Mouse (Mus musculus): Measurements from ENCODE around the gene Garnl3. TPM values are rescaled to one million over a fixed set of nuclear protein-coding genes. Genes with fewer than 3 reads are reported as not detected.

Gene Garnl3
- polyA plus RNA-seq, 1 experiment from 2014 or later = 10.9 TPM

GRCm38 (mm10) chr2:33170777-33171565 lies 39.5 kb upstream of the Garnl3 start:
- ATAC-seq (ENCODE audit: low FRiP score, low TSS enrichment) = no peak
- 66% methylated on average over 10 of the region's 10 CpGs for WGBS
- H3K4me1 ChIP-seq (ENCODE audit: insufficient read depth, low read length) = peaks cover 24% of the 10 kb centered on the region
- H3K27ac ChIP-seq (ENCODE audit: low read length) = no peak overlapping the region
- no peak overlapping the region for H3K4me3 ChIP-seq (ENCODE audit: low read length)
- H3K36me3 ChIP-seq (ENCODE audit: insufficient read depth, low read length) = no peaks in the 10 kb centered on the region
- H3K9ac ChIP-seq (replicated peaks; ENCODE audit: low read length) = no peak overlapping the region
- H3K27me3 ChIP-seq (ENCODE audit: insufficient read depth, low read length) = no peaks in the 10 kb centered on the region
- no peaks in the 10 kb centered on the region for H3K9me3 ChIP-seq (ENCODE audit: low read length)
- no peak overlapping the region for H3K4me2 ChIP-seq (replicated peaks; ENCODE audit: low read depth, low read length)

- H3K9me3 ChIP-seq (ENCODE audit: low read length) = no peaks in the 10 kb centered on the region
- H3K27me3 ChIP-seq (ENCODE audit: insufficient read depth, low read length) = no peaks in the 10 kb centered on the region
- H3K9ac ChIP-seq (replicated peaks; ENCODE audit: low read length) = no peak overlapping the region; the same call in 1 of the 2 replicates
- H3K4me3 ChIP-seq (ENCODE audit: low read length) = no peak overlapping the region
- no peak overlapping the region for H3K27ac ChIP-seq (ENCODE audit: low read length)
- no peak for ATAC-seq (ENCODE audit: low FRiP score, low TSS enrichment)
- no peaks in the 10 kb centered on the region for H3K36me3 ChIP-seq (ENCODE audit: insufficient read depth, low read length)
- H3K4me2 ChIP-seq (replicated peaks; ENCODE audit: low read depth, low read length) = no peak overlapping the region
- 49% methylated on average over 6 of the region's 6 CpGs for WGBS
- H3K4me1 ChIP-seq (ENCODE audit: insufficient read depth, low read length) = peaks cover 38% of the 10 kb centered on the region
Observed at GRCm38 (mm10) chr2:33169445-33169844, 38.0 kb upstream of the Garnl3 start.

GRCm38 (mm10) chr2:33167060-33167459 lies 35.6 kb upstream of the Garnl3 start:
- no peaks in the 10 kb centered on the region for H3K36me3 ChIP-seq (ENCODE audit: insufficient read depth, low read length)
- no peak for ATAC-seq (ENCODE audit: low FRiP score, low TSS enrichment)
- no peak overlapping the region for H3K4me2 ChIP-seq (replicated peaks; ENCODE audit: low read depth, low read length)
- no peaks in the 10 kb centered on the region for H3K9me3 ChIP-seq (ENCODE audit: low read length)
- H3K4me3 ChIP-seq (ENCODE audit: low read length) = no peak overlapping the region
- H3K4me1 ChIP-seq (ENCODE audit: insufficient read depth, low read length) = peaks cover 38% of the 10 kb centered on the region
- 78% methylated on average over 3 of the region's 3 CpGs for WGBS
- no peaks in the 10 kb centered on the region for H3K27me3 ChIP-seq (ENCODE audit: insufficient read depth, low read length)
- no peak overlapping the region for H3K9ac ChIP-seq (replicated peaks; ENCODE audit: low read length)
- no peak overlapping the region for H3K27ac ChIP-seq (ENCODE audit: low read length)

- Histone ChIP-seq H3K9ac (replicated peaks; ENCODE audit: low read length) (peak overlapping the region; percentile 9; the same call in 1 of the 2 replicates), H3K4me2 (replicated peaks; ENCODE audit: low read depth, low read length) (no peak overlapping the region)
- 23% methylated on average over 7 of the region's 7 CpGs for WGBS
Observed at GRCm38 (mm10) chr2:33165710-33166374, 34.4 kb upstream of the Garnl3 start.

GRCm38 (mm10) chr2:33165229-33165628 lies 33.8 kb upstream of the Garnl3 start:
- ATAC-seq (ENCODE audit: low FRiP score, low TSS enrichment) = peak; percentile 44; the same call in 1 of the 2 replicates
- Histone ChIP-seq H3K4me2 (replicated peaks; ENCODE audit: low read depth, low read length) (no peak overlapping the region), H3K4me1 (ENCODE audit: insufficient read depth, low read length) (peaks cover 34% of the 10 kb centered on the region), H3K36me3 (ENCODE audit: insufficient read depth, low read length) (no peaks in the 10 kb centered on the region), H3K27ac (ENCODE audit: low read length) (peak overlapping the region; percentile 95), H3K9ac (replicated peaks; ENCODE audit: low read length) (peak overlapping the region; percentile 9; the same call in 1 of the 2 replicates), H3K4me3 (ENCODE audit: low read length) (no peak overlapping the region), H3K9me3 (ENCODE audit: low read length) (no peaks in the 10 kb centered on the region), H3K27me3 (ENCODE audit: insufficient read depth, low read length) (no peaks in the 10 kb centered on the region)
- 45% methylated on average over 4 of the region's 4 CpGs for WGBS

More at GRCm38 (mm10) chr2:33165710-33166374, 34.4 kb upstream of the Garnl3 start:
- no peaks in the 10 kb centered on the region for H3K36me3 ChIP-seq (ENCODE audit: insufficient read depth, low read length)
- H3K27ac ChIP-seq (ENCODE audit: low read length) = peak overlapping the region; percentile 95
- no peaks in the 10 kb centered on the region for H3K9me3 ChIP-seq (ENCODE audit: low read length)
- no peak overlapping the region for H3K4me3 ChIP-seq (ENCODE audit: low read length)
- ATAC-seq (ENCODE audit: low FRiP score, low TSS enrichment) = peak; percentile 83
- H3K27me3 ChIP-seq (ENCODE audit: insufficient read depth, low read length) = no peaks in the 10 kb centered on the region
- peaks cover 34% of the 10 kb centered on the region for H3K4me1 ChIP-seq (ENCODE audit: insufficient read depth, low read length)

GRCm38 (mm10) chr2:33164646-33165045 lies 33.2 kb upstream of the Garnl3 start:
- no peak overlapping the region for H3K9ac ChIP-seq (replicated peaks; ENCODE audit: low read length)

GRCm38 (mm10) chr2:33162126-33162525 lies 30.7 kb upstream of the Garnl3 start:
- no peaks in the 10 kb centered on the region for H3K9me3 ChIP-seq (ENCODE audit: low read length)
- H3K4me2 ChIP-seq (replicated peaks; ENCODE audit: low read depth, low read length) = no peak overlapping the region
- WGBS = 88% methylated on average over 2 of the region's 2 CpGs
- peaks cover 28% of the 10 kb centered on the region for H3K4me1 ChIP-seq (ENCODE audit: insufficient read depth, low read length)
- H3K9ac ChIP-seq (replicated peaks; ENCODE audit: low read length) = no peak overlapping the region
- no peak for ATAC-seq (ENCODE audit: low FRiP score, low TSS enrichment)
- no peaks in the 10 kb centered on the region for H3K27me3 ChIP-seq (ENCODE audit: insufficient read depth, low read length)
- no peak overlapping the region for H3K27ac ChIP-seq (ENCODE audit: low read length)
- H3K4me3 ChIP-seq (ENCODE audit: low read length) = no peak overlapping the region
- no peaks in the 10 kb centered on the region for H3K36me3 ChIP-seq (ENCODE audit: insufficient read depth, low read length)

More at GRCm38 (mm10) chr2:33164646-33165045, 33.2 kb upstream of the Garnl3 start:
- peaks cover 37% of the 10 kb centered on the region for H3K4me1 ChIP-seq (ENCODE audit: insufficient read depth, low read length)
- H3K9me3 ChIP-seq (ENCODE audit: low read length) = no peaks in the 10 kb centered on the region
- H3K27ac ChIP-seq (ENCODE audit: low read length) = peak overlapping the region; percentile 95; the same call in 1 of the 2 replicates
- no peak overlapping the region for H3K4me2 ChIP-seq (replicated peaks; ENCODE audit: low read depth, low read length)
- WGBS = 49% methylated on average over 3 of the region's 3 CpGs
- no peaks in the 10 kb centered on the region for H3K36me3 ChIP-seq (ENCODE audit: insufficient read depth, low read length)
- no peaks in the 10 kb centered on the region for H3K27me3 ChIP-seq (ENCODE audit: insufficient read depth, low read length)
- no peak overlapping the region for H3K4me3 ChIP-seq (ENCODE audit: low read length)
- no peak for ATAC-seq (ENCODE audit: low FRiP score, low TSS enrichment)

GRCm38 (mm10) chr2:33160326-33160973 lies 29.0 kb upstream of the Garnl3 start:
- Histone ChIP-seq H3K9me3 (ENCODE audit: low read length) (no peaks in the 10 kb centered on the region), H3K9ac (replicated peaks; ENCODE audit: low read length) (no peak overlapping the region), H3K4me2 (replicated peaks; ENCODE audit: low read depth, low read length) (no peak overlapping the region), H3K27ac (ENCODE audit: low read length) (peak overlapping the region; percentile 9; the same call in 1 of the 2 replicates), H3K4me3 (ENCODE audit: low read length) (no peak overlapping the region), H3K27me3 (ENCODE audit: insufficient read depth, low read length) (no peaks in the 10 kb centered on the region), H3K4me1 (ENCODE audit: insufficient read depth, low read length) (peaks cover 15% of the 10 kb centered on the region), H3K36me3 (ENCODE audit: insufficient read depth, low read length) (no peaks in the 10 kb centered on the region)
- 50% methylated on average over 12 of the region's 12 CpGs for WGBS
- ATAC-seq (ENCODE audit: low FRiP score, low TSS enrichment) = peak; percentile 13; the same call in 1 of the 2 replicates

- no peak overlapping the region for H3K4me3 ChIP-seq (ENCODE audit: low read length)
- H3K9me3 ChIP-seq (ENCODE audit: low read length) = no peaks in the 10 kb centered on the region
- peaks cover 7% of the 10 kb centered on the region for H3K4me1 ChIP-seq (ENCODE audit: insufficient read depth, low read length)
- no peaks in the 10 kb centered on the region for H3K27me3 ChIP-seq (ENCODE audit: insufficient read depth, low read length)
- H3K9ac ChIP-seq (replicated peaks; ENCODE audit: low read length) = no peak overlapping the region
- WGBS = 89% methylated on average over 7 of the region's 7 CpGs
- ATAC-seq (ENCODE audit: low FRiP score, low TSS enrichment) = no peak
- no peak overlapping the region for H3K27ac ChIP-seq (ENCODE audit: low read length)
- H3K4me2 ChIP-seq (replicated peaks; ENCODE audit: low read depth, low read length) = no peak overlapping the region
- no peaks in the 10 kb centered on the region for H3K36me3 ChIP-seq (ENCODE audit: insufficient read depth, low read length)
Observed at GRCm38 (mm10) chr2:33159593-33159992, 28.1 kb upstream of the Garnl3 start.

Measured in kidney, embryonic 16.5 days (tissue).